Mouse (Mus musculus) kidney, adult 9 months (tissue): ENCODE results near the gene Crhbp.
A peak's percentile ranks its signal among the peaks of the same experiment; 100 is the strongest.

Experiments used
- DNase-seq: peaks from one replicate; pipeline ENCODE4 v3.0.0; 2022

Gene Crhbp

DNA sequence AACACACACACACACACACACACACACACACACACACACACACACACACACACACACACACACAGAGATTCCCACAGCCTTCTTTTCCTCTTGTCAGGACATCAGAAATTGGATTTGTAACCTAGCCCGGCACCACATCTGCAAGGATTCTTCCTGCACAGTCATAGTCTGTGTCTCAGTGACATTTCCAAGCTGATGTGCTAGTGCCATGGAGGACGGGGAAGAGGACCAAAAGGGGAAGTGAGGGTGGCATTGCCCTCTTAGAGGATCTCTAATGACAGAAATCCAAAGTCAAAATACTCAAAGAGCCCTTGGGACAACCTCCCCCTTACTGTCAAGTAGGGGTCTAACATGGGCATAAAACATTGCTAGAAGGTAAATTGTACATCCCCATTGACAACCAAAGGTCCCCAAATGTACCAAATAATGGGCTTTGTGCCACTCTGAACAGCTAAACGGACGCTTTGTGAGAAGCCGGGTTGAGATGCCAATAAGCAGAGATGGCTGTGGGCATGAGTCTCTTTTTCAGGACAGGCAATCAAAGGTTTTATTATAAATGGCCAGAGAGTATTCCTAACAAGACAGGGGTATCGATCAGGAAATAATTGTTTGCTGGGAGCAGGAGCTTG, 26.0 kb downstream of the Crhbp start:
- DNase-seq: no peak

- no peak for DNase-seq
Observed at GRCm38 (mm10) chr13:95412257-95412656, 32.5 kb downstream of the Crhbp start.

- DNase-seq: no peak
Observed at GRCm38 (mm10) chr13:95393242-95393641, 51.5 kb downstream of the Crhbp start.

GRCm38 (mm10) chr13:95389866-95390865, 54.6 kb downstream of the Crhbp start:
- peak; percentile 79 for DNase-seq

DNA sequence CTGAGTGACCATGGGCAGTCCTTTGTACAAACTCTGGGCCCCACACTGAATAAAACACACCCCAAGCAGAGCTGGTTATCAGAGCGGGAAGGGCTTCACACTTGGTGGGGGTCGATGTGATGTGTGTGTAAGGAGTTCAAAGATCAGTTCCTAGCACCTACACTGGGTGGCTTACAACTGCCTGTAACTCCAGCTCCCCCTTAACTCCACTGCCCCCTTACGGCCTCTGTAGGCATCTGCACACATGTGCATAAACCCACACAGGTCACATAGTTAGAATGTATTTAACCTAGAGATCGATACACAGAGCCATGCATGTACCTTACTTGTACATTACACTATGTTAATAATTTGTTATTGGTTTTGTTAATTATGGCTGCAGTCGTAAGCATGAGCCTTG, 56.5 kb downstream of the Crhbp start:
- DNase-seq: no peak

- no peak for DNase-seq
Observed at GRCm38 (mm10) chr13:95382418-95382817, 62.3 kb downstream of the Crhbp start.
